Mouse (Mus musculus) urinary bladder, postnatal 0 days (tissue): ENCODE data around the gene Olfr1186. TPM values are rescaled to one million over a fixed set of nuclear protein-coding genes. Genes with fewer than 3 reads are reported as not detected.

Source experiments
- polyA plus RNA-seq: library from polyadenylated mRNA; unstranded; fragments of >200 nt; fragmentation: Nextera tagmentation; extraction: Ambion mirVana; gene quantifications from 2 replicates; pipeline ENCODE4 v1.2.1, GENCODE M21; 2015

The Olfr1186 gene
- not detected in 2 replicates for polyA plus RNA-seq

DNA sequence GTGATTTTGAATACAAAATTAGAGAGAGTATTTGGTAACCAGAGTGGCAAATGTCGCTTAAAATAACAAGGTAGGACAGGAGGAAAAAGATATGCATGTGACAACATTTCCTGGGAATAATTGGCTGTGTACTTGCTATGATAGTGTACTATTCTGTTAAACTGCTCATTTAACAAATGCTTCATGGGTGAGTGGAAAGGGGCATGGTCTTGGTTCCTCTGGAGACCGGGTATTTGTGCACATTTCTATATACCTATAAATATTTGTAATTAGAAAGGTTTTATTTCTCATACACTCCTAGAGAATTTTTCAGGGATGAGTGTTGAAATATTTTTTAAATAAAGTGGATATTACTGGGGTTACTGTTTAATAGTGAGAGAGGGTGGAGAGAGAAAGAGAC is at the start of gene Olfr1186:
TSS of gene Olfr1186 (plus strand) at position 301 of the 400 bp plus-strand sequence.

DNA sequence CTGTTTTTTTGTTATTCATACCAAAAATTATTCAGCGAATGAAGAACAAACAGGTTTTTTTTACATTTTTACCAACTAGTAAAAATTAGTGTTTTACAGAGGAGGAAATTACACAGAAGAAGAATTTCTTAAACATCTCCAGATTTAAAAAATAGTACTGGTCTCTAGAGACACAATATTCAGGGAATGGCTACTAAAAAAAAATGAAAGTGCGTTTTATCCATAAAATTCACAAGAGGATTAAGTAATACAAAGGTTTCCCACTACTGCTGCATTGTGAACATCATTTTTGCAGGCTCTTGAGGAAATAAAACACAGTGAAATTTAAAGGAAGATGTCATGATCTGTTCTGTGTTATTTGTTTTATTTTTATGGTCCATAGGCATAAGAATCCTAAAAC is 35.1 kb upstream of the Olfr1186 start, which contains the start of gene Olfr1184:
TSS of gene Olfr1184 (plus strand) at position 301 of the 400 bp plus-strand sequence.

DNA sequence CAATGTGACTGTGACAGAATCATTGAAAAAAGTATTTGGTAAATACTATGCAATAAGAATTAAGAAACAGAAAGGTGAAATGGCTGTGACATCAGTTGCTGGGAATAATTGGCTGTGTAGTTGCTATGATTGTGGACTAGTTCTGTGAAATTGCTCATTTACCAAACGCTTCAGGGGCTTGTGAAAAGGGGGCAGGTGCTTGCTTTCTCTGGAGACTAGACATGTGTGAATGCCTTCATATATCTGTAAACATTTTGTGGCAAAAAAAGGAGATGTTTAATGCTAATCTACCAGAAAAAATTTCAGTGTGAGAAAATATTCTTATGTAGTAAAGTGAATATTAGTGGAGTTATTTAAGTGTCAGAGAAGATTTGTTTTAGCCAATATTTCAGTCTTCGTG is 25.3 kb upstream of the Olfr1186 start, which contains the start of gene Olfr1185-ps1:
TSS of gene Olfr1185-ps1 (plus strand) at position 301 of the 400 bp plus-strand sequence.

DNA sequence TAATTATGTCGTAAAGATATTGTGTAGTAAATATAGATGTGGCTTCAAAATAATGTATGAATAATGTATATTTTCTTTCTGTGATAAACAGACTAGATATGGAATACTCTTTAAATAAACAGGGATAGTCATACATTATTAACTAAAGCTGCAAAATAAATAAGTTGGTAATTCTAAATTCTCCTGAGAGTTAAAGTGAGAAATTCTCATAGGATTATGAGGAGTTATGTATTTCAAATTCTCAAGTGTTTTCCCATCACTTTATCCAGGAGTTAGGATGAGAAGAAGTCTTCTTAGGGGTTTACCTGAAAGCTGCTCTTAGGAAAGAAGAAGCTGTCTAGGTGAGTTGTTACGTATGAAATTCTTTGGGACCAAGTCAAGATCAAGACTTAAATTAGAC is 38.3 kb downstream of the Olfr1186 start, which contains the start of gene Olfr1188:
TSS of gene Olfr1188 (plus strand) at position 301 of the 400 bp plus-strand sequence.

Other genes with a start within 250 kb of the Olfr1186 start
- gene Olfr1173, start 238.7 kb upstream of the Olfr1186 start, polyA plus RNA-seq: not detected in 2 replicates
- gene Olfr1174-ps, start 203.4 kb upstream of the Olfr1186 start, polyA plus RNA-seq: not detected in 2 replicates
- not detected in 2 replicates for gene Olfr1175-ps, start 191.3 kb upstream of the Olfr1186 start, polyA plus RNA-seq
- gene Olfr1176, start 181.8 kb upstream of the Olfr1186 start, polyA plus RNA-seq: not detected in 2 replicates
- not detected in 2 replicates for gene Olfr1177-ps, start 172.1 kb upstream of the Olfr1186 start, polyA plus RNA-seq
- gene Olfr1178, start 131.5 kb upstream of the Olfr1186 start, polyA plus RNA-seq: not detected in 2 replicates
- gene Olfr1179, start 112.1 kb upstream of the Olfr1186 start, polyA plus RNA-seq: not detected in 2 replicates
- not detected in 2 replicates for gene Olfr1180, start 99.4 kb upstream of the Olfr1186 start, polyA plus RNA-seq
- gene Olfr1181, start 92.4 kb upstream of the Olfr1186 start, polyA plus RNA-seq: not detected in 2 replicates
- not detected in 2 replicates for gene Gm13757, start 69.4 kb upstream of the Olfr1186 start, polyA plus RNA-seq
- gene Olfr1183, start 63.7 kb upstream of the Olfr1186 start, polyA plus RNA-seq: not detected in 2 replicates
- not detected in 2 replicates for gene Olfr1184, start 35.0 kb upstream of the Olfr1186 start, polyA plus RNA-seq
- not detected in 2 replicates for gene Olfr1185-ps1, start 25.2 kb upstream of the Olfr1186 start, polyA plus RNA-seq
- gene Olfr1188, start 38.4 kb downstream of the Olfr1186 start, polyA plus RNA-seq: not detected in 2 replicates
- gene Olfr1189, start 67.9 kb downstream of the Olfr1186 start, polyA plus RNA-seq: not detected in 2 replicates
- not detected in 2 replicates for gene Olfr1191-ps1, start 122.0 kb downstream of the Olfr1186 start, polyA plus RNA-seq
- gene Olfr1192-ps1, start 130.0 kb downstream of the Olfr1186 start, polyA plus RNA-seq: not detected in 2 replicates
- gene Olfr1193, start 157.1 kb downstream of the Olfr1186 start, polyA plus RNA-seq: not detected in 2 replicates
- gene Olfr1195, start 170.6 kb downstream of the Olfr1186 start, polyA plus RNA-seq: not detected in 2 replicates
- gene Olfr1196, start 186.0 kb downstream of the Olfr1186 start, polyA plus RNA-seq: not detected in 2 replicates
- gene Olfr1197, start 213.8 kb downstream of the Olfr1186 start, polyA plus RNA-seq: not detected in 2 replicates
- gene Olfr1198, start 232.8 kb downstream of the Olfr1186 start, polyA plus RNA-seq: not detected in 2 replicates
- gene Olfr1199, start 241.9 kb downstream of the Olfr1186 start, polyA plus RNA-seq: not detected in 2 replicates